Mouse (Mus musculus) lung, embryonic 15.5 days (tissue): ENCODE measurements at regions not wholly inside any gene's neighbourhood (a gene's known extent, or its start where the extent isn't known, plus 50 kb on each side); places are given as distances from the start of the nearest gene placed in this dataset.

Experiments used
- ATAC-seq: fragments of 200-750 bp; cut with Nextera tagmentation; 2 replicates; pipeline ENCODE4 v1.8.0; 2017; ENCODE audit warnings: moderate number of reproducible peaks, borderline replicate concordance; ENCODE audit not compliant: low FRiP score, low TSS enrichment; ENCODE audit errors: extremely low read depth
- H3K27ac ChIP-seq: fragments of 300-500 bp; sonication (generic); 2 replicates; pipeline ENCODE4 v1.5.1; 2015; ENCODE audit warnings: moderate library complexity, mild to moderate bottlenecking, inconsistent platforms
- H3K27me3 ChIP-seq: fragments of 300-500 bp; sonication (generic); 2 replicates; pipeline ENCODE4 v1.6.1; 2015; ENCODE audit warnings: inconsistent platforms
- H3K36me3 ChIP-seq: fragments of 300-500 bp; sonication (generic); 2 replicates; pipeline ENCODE4 v1.6.1; 2015; ENCODE audit warnings: inconsistent platforms
- H3K4me1 ChIP-seq: fragments of 300-500 bp; sonication (generic); 2 replicates; pipeline ENCODE4 v1.6.1; 2015; ENCODE audit warnings: inconsistent platforms
- H3K4me2 ChIP-seq: fragments of 300-500 bp; sonication (generic); 2 replicates; pipeline ENCODE4 v1.6.1; 2015; ENCODE audit warnings: inconsistent platforms, mild to moderate bottlenecking, moderate library complexity
- H3K4me3 ChIP-seq: fragments of 300-500 bp; sonication (generic); 2 replicates; pipeline ENCODE4 v1.5.1; 2015; ENCODE audit warnings: mild to moderate bottlenecking, inconsistent platforms
- H3K9ac ChIP-seq: fragments of 300-500 bp; sonication (generic); 2 replicates; pipeline ENCODE4 v1.6.1; 2015; ENCODE audit warnings: inconsistent platforms
- H3K9me3 ChIP-seq: fragments of 300-500 bp; sonication (generic); 2 replicates; pipeline ENCODE4 v1.6.1; 2016; ENCODE audit warnings: inconsistent platforms
- whole genome bisulfite sequencing: fragments of 180-500 bp; shearing (Covaris S2); methylation state at CpG from one replicate; pipeline ENCODE4 v1.1.7; 2015; 5-methylcytosine and 5-hydroxymethylcytosine counted together

GRCm38 (mm10) chr14:105950924-105951323 lies 54.3 kb upstream of the Spry2 start:
- ATAC-seq: no peak
- H3K36me3 ChIP-seq: no peaks in the 10 kb centered on the region
- no peaks in the 10 kb centered on the region for H3K4me1 ChIP-seq
- no peak overlapping the region for H3K4me3 ChIP-seq
- no peak overlapping the region for H3K27ac ChIP-seq
- no peaks in the 10 kb centered on the region for H3K9me3 ChIP-seq
- H3K4me2 ChIP-seq: no peak overlapping the region
- no peak overlapping the region for H3K9ac ChIP-seq
- 68% methylated on average over 3 of the region's 3 CpGs for WGBS
- no peaks in the 10 kb centered on the region for H3K27me3 ChIP-seq

DNA sequence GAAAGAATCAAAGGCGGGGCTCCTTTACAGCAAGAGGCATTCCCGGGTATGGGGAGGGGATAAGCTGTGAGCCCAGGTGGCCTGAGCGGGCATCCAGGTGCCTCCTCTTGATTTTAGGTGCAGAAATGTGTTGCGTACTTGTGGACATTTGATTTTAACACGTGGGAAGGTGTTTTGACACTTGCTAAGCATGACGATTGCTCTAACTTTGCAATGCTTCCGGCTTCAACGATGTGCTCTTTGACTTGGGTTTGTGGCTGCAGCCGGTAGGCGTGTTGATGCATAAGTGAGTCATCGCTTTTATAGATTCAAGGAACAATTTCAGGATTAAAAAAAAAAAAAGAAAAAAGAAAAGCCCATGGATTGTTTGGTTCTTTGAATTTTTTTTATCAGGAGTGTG lies 58.5 kb upstream of the Spry2 start:
- no peak overlapping the region for H3K4me2 ChIP-seq
- no peak for ATAC-seq
- no peaks in the 10 kb centered on the region for H3K36me3 ChIP-seq
- H3K27ac ChIP-seq: no peak overlapping the region
- 0 out of 2 replicates have a peak, but pooled peaks cover 4% of the 10 kb centered on the region for H3K4me1 ChIP-seq
- 88% methylated on average over 11 of the region's 11 CpGs for WGBS
- H3K9me3 ChIP-seq: no peaks in the 10 kb centered on the region
- no peak overlapping the region for H3K4me3 ChIP-seq
- H3K27me3 ChIP-seq: no peaks in the 10 kb centered on the region
- H3K9ac ChIP-seq: no peak overlapping the region

DNA sequence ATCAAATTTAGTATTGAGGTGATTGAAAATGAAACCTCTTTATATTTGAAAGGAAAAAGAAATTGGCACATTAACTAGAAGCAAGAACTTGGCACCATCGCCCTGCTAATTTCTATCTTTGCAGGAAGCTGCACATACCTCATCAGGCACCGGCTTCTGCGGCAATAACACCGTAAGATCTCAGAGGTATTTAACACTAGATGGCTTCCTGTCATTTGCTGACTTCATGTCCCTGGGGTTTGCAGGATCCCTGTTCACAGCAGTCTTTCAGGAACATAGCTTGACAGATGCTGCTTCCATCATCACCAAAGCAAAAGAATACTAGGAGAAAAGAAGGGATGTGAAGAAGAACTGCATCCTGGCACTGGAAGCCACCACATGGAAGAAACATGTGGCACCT lies 60.2 kb upstream of the Spry2 start:
- no peaks in the 10 kb centered on the region for H3K9me3 ChIP-seq
- 0 out of 2 replicates have a peak, but pooled peaks cover 4% of the 10 kb centered on the region for H3K4me1 ChIP-seq
- H3K9ac ChIP-seq: no peak overlapping the region
- H3K27ac ChIP-seq: no peak overlapping the region
- WGBS: 69% methylated on average over 4 of the region's 4 CpGs
- no peak overlapping the region for H3K4me3 ChIP-seq
- ATAC-seq: no peak
- H3K36me3 ChIP-seq: no peaks in the 10 kb centered on the region
- no peak overlapping the region for H3K4me2 ChIP-seq
- no peaks in the 10 kb centered on the region for H3K27me3 ChIP-seq

DNA sequence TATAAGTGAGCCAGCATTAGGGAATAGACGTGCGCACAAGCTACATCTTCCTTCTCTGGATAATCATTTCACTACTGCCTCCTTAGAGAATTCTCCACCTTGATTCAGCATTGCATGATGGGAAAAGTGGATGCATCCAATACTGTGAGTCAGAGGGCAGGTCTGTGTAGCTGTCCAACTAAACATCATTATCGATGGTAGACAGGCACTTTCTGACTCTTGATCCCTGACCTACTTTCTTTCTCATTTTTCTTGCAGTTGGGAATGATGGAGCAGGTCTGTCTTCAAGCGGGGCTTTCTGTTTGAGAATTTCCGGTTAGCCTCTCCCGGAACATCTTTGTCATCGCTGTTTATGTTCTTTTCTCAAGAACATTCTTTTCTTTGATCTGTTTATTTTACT lies 61.4 kb upstream of the Spry2 start:
- no peak for ATAC-seq
- H3K9ac ChIP-seq: no peak overlapping the region
- WGBS: 42% methylated on average over 7 of the region's 7 CpGs

DNA sequence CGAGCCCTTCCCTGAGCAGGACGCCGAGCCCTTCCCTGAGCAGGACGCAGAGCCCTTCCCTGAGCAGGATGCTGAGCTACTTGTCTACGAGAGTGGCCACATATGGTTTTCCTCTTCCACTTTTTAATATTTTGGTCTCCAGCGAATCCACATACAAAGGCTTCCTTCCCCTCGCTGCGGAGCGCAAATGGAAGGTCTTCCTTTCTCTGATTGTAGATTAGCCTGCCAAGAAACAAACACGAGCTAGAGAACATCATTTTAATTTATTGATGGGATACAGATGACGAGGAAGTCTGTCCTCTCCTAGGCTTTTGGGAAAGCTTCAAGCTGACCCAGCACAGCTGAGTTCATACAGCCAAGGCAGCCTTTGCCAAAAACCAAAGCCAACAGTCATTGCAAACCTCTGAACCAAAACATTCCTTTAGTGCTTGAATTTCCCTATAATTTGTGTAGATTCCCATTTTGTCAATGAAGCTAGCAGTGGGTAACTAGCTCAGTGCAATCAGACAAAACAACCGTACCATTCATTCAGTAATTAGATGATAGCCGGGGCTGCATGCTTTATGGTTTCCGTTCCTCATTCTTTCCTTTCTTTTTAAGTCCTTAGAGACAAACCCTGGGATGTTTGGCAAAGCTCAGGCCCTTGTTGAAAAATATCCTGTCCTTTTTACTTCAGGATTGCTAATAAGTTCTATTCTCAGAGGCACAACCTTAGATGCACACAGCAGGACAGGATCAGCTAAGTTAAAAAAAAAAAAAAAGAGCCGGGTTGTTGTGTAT lies 83.1 kb upstream of the Spry2 start:
- Histone ChIP-seq H3K4me1 (peaks cover 14% of the 10 kb centered on the region), H3K36me3 (no peaks in the 10 kb centered on the region), H3K9me3 (no peaks in the 10 kb centered on the region), H3K27me3 (no peaks in the 10 kb centered on the region), H3K4me2 (peak overlapping the region; percentile 28), H3K9ac (no peak overlapping the region), H3K4me3 (no peak overlapping the region), H3K27ac (peak overlapping the region; percentile 78)
- ATAC-seq: peak; percentile 90; the same call in 1 of the 2 replicates
- 38% methylated on average over 15 of the region's 15 CpGs for WGBS

More for the DNA sequence above, 61.4 kb upstream of the Spry2 start:
- no peaks in the 10 kb centered on the region for H3K27me3 ChIP-seq
- no peak overlapping the region for H3K4me3 ChIP-seq
- no peaks in the 10 kb centered on the region for H3K9me3 ChIP-seq
- no peak overlapping the region for H3K27ac ChIP-seq
- no peak overlapping the region for H3K4me2 ChIP-seq
- 0 out of 2 replicates have a peak, but pooled peaks cover 4% of the 10 kb centered on the region for H3K4me1 ChIP-seq
- no peaks in the 10 kb centered on the region for H3K36me3 ChIP-seq

- H3K9me3 ChIP-seq: no peaks in the 10 kb centered on the region
- H3K4me3 ChIP-seq: no peak overlapping the region
- H3K27me3 ChIP-seq: no peaks in the 10 kb centered on the region
- peaks cover 14% of the 10 kb centered on the region for H3K4me1 ChIP-seq
- WGBS: 27% methylated on average over 5 of the region's 5 CpGs
- no peak overlapping the region for H3K9ac ChIP-seq
- no peak overlapping the region for H3K4me2 ChIP-seq
- no peaks in the 10 kb centered on the region for H3K36me3 ChIP-seq
- no peak for ATAC-seq
- no peak overlapping the region for H3K27ac ChIP-seq
Observed at GRCm38 (mm10) chr14:105980324-105980680, 83.7 kb upstream of the Spry2 start.

- H3K4me1 ChIP-seq: no peaks in the 10 kb centered on the region
- H3K27me3 ChIP-seq: no peaks in the 10 kb centered on the region
- H3K27ac ChIP-seq: no peak overlapping the region
- no peak overlapping the region for H3K4me2 ChIP-seq
- no peak overlapping the region for H3K4me3 ChIP-seq
- H3K9ac ChIP-seq: no peak overlapping the region
- no peak for ATAC-seq
- WGBS: 87% methylated on average over 4 of the region's 4 CpGs
- no peaks in the 10 kb centered on the region for H3K36me3 ChIP-seq
- no peaks in the 10 kb centered on the region for H3K9me3 ChIP-seq
Observed at GRCm38 (mm10) chr14:105987341-105987882, 90.8 kb upstream of the Spry2 start.

DNA sequence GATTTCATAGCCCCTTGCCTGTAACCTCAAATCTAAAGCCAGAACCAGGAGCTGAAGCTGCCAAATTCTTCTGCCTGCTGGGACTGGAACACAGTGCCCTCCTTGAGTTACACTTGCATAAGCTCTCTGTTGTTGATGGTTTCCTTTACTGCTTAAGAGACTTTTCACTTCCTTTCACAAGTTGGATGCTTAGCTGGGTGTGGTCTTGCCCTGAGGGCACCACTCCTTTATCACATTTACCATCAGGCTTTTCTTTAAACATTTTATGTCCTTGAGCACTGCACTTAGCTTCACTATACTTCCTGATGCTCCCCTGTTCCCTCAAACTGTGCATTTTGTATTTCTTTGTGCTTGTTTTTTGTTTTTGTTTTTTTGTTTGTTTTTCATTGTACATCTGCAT lies 92.1 kb upstream of the Spry2 start:
- no peak overlapping the region for H3K4me2 ChIP-seq
- no peaks in the 10 kb centered on the region for H3K36me3 ChIP-seq
- no peaks in the 10 kb centered on the region for H3K9me3 ChIP-seq
- H3K4me3 ChIP-seq: no peak overlapping the region
- H3K4me1 ChIP-seq: no peaks in the 10 kb centered on the region
- no peak overlapping the region for H3K27ac ChIP-seq
- H3K9ac ChIP-seq: no peak overlapping the region
- ATAC-seq: no peak
- no peaks in the 10 kb centered on the region for H3K27me3 ChIP-seq

GRCm38 (mm10) chr14:105993124-105993523 lies 96.5 kb upstream of the Spry2 start:
- no peak overlapping the region for H3K27ac ChIP-seq
- 37% methylated on average over 3 of the region's 3 CpGs for WGBS

DNA sequence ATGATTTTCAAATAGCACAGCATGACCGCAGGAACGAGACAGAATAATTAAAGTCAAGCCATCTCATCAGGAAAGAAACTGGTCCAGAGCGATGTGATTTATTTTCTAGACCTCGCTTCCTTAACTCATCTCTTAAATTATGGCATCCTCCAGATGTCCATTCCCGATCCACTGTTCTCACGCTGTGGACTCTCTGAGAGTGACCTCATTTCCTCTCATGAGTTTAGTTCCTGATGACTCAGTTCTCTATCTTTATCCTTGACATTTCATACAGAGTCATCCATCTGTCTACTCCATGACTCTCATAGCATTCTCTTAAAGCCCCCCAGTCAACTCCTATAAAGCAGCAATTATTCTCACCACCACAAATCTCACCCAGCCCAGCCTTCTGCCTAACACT lies 103.2 kb upstream of the Spry2 start:
- 64% methylated on average over 6 of the region's 6 CpGs for WGBS

More at GRCm38 (mm10) chr14:105993124-105993523, 96.5 kb upstream of the Spry2 start:
- Histone ChIP-seq H3K4me1 (no peaks in the 10 kb centered on the region), H3K4me3 (no peak overlapping the region), H3K36me3 (no peaks in the 10 kb centered on the region), H3K4me2 (no peak overlapping the region), H3K9ac (no peak overlapping the region), H3K27me3 (no peaks in the 10 kb centered on the region), H3K9me3 (no peaks in the 10 kb centered on the region)
- no peak for ATAC-seq

DNA sequence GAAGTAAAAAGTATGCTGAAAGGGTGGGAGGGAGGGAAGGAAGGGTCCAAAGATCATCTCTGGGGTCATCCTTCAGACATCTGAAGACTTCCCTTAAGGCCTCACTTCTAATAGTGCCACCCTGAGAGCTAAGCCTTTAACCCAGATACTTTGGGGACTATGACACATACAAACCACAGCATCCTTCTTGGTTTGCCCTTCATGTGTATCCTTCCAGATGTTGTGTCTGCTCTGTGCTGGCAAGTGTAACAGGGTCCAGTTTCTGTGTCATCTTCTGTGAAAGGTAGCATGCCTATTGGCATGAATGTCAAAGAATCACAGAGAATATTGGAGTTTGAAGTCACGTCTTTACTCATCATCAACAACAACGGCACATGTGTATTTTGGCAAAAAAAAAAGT lies 98.2 kb upstream of the Trim52 start:
- 71% methylated on average over 2 of the region's 2 CpGs for WGBS
- ATAC-seq: no peak
- Histone ChIP-seq H3K9me3 (no peaks in the 10 kb centered on the region), H3K27me3 (no peaks in the 10 kb centered on the region), H3K4me2 (no peak overlapping the region), H3K9ac (no peak overlapping the region), H3K4me1 (0 out of 2 replicates have a peak, but pooled peaks cover 3% of the 10 kb centered on the region), H3K27ac (no peak overlapping the region), H3K36me3 (no peaks in the 10 kb centered on the region), H3K4me3 (no peak overlapping the region)

More for the DNA sequence above, 103.2 kb upstream of the Spry2 start:
- Histone ChIP-seq H3K4me3 (no peak overlapping the region), H3K9ac (no peak overlapping the region), H3K36me3 (no peaks in the 10 kb centered on the region), H3K4me1 (no peaks in the 10 kb centered on the region), H3K4me2 (no peak overlapping the region), H3K27ac (no peak overlapping the region), H3K9me3 (no peaks in the 10 kb centered on the region), H3K27me3 (no peaks in the 10 kb centered on the region)
- ATAC-seq: no peak

GRCm38 (mm10) chr14:106008951-106009350 lies 97.0 kb upstream of the Trim52 start:
- H3K9me3 ChIP-seq: no peaks in the 10 kb centered on the region
- H3K9ac ChIP-seq: no peak overlapping the region
- H3K4me1 ChIP-seq: 0 out of 2 replicates have a peak, but pooled peaks cover 3% of the 10 kb centered on the region
- no peaks in the 10 kb centered on the region for H3K36me3 ChIP-seq
- ATAC-seq: no peak
- H3K4me3 ChIP-seq: no peak overlapping the region
- H3K27me3 ChIP-seq: no peaks in the 10 kb centered on the region
- H3K4me2 ChIP-seq: no peak overlapping the region
- 57% methylated on average over 3 of the region's 3 CpGs for WGBS
- no peak overlapping the region for H3K27ac ChIP-seq
